Mouse (Mus musculus) CD8-positive naive resting alpha-beta T cell, adult 2 months (primary cell): Measurements from ENCODE around the gene Bpgm.

Source experiments
- DNase-seq, 2 experiments: peaks; one replicate each; pipeline ENCODE4 v3.0.0; 2022; ENCODE audit warnings: low read depth in 2 of 2, low spot score in 2 of 2

Gene Bpgm

DNA sequence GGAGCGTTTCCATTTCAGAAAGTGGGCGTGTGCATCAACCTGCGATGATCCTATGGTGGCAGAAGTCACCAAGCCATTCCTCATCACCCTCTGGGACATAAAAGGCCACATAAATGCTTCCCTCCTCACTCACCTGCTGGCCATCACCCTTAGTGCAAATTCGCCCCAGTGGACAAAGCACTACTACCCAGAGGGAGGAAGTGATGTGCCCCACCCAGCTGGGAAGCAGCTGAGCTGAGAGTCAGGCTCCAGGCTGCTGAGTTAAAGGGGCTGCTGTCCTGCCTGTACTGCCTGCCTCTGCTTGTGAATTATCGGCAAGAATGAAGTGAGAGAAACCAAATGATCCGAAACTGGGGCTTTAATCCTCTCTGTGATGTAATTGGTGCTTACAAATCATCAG, 49.9 kb downstream of the Bpgm start:
- DNase-seq: no peak

DNA sequence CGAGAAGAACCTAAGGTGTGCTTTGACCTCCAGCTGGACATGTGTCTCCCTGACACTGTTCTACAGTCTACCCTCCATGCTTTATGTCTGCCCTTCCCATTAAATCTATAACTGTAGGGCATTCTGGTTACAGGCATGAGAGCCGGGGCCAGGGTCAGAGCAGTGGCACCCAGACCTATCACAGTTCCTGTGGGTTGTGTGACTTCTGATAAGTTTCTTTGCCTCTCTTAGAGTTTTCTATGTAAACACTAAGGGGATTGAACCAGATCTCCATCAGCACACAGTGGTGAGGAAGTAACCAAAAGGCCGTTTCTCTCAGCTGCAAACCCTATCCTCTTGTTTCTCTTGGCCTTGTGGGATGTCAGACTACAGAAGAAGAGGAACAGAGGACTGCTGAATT, 50.4 kb downstream of the Bpgm start:
- no peak for DNase-seq

DNA sequence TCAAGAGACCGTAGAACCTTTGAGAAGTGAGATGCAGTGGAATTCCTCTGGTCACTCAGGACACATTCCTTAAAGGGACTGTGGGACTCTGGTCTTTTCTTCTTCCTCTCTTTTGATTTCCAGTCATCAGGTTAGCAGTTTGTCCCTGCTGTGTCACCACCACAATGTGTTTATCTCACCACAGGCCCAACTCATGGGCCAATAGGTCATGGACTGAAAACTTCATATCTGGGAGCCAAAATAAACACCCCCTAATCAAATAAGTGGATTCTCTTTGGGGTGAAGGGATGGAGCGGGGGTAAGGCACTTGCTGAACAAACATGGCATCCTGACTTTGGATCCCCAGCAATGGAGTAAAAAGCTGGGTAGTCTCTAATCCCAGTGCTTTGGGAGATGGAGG, 52.1 kb downstream of the Bpgm start:
- no peak for DNase-seq

DNA sequence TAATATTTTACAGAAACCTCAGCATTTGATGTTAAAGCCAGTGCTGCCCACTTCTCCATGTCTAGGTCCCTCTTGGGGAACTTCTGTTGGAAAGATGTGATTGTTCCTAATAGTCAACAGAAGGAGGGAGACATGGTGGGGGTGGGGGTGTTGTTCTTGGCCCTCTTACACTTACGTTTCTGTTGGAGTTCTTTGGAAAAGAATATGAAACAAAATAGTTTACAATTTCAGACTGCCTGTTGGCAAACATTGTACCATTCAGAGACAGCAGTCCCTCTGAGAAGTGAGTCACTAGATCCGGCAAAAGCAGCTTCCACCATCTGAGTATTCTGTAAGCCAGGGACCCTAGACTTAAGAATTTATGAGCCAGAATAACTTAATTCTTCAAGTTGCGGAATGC, 54.0 kb downstream of the Bpgm start:
- no peak for DNase-seq

GRCm38 (mm10) chr6:34533055-34533454, 57.0 kb downstream of the Bpgm start:
- no peak for DNase-seq

GRCm38 (mm10) chr6:34533896-34534295, 57.9 kb downstream of the Bpgm start:
- no peak for DNase-seq

GRCm38 (mm10) chr6:34542866-34543265, 66.9 kb downstream of the Bpgm start:
- no peak for DNase-seq

- no peak for DNase-seq
Observed at GRCm38 (mm10) chr6:34543303-34544206, 67.5 kb downstream of the Bpgm start.

GRCm38 (mm10) chr6:34544207-34544602, 68.2 kb downstream of the Bpgm start:
- DNase-seq: no peak

- no peak for DNase-seq
Observed at GRCm38 (mm10) chr6:34545286-34545685, 69.3 kb downstream of the Bpgm start.

DNA sequence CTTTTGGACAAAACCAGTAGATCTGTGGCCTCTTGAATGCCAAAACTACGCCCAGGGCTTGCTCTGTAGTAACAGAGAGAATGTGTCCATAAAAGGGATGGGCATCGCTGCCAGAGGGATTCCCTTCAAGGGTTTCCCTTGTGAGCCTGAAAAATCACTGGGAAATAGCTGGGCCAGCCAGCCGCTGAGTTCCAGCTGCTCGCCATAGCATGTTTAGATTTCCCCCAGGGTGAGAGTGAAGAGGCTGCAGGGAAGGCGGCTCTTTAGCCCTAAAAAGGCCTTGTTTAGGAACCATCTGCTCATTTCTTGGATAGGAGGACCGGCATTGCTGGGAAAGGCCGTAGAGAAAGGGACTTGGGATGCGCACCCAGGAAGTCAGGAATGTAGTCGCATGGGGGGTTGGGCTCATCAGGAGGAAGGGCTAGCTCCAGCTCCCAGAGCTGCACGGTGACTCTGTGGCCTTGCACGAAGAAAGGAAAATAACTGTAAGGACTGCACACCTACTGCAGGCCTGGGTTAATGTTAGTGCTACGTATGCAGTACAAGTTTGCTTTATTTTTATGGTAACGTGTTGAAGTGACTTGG, 72.5 kb downstream of the Bpgm start:
- no peak for DNase-seq

- DNase-seq: peak; percentile 32 to 36
Observed at GRCm38 (mm10) chr6:34549017-34549416, 73.0 kb downstream of the Bpgm start.

GRCm38 (mm10) chr6:34552489-34553157, 76.6 kb downstream of the Bpgm start:
- no peak for DNase-seq

DNA sequence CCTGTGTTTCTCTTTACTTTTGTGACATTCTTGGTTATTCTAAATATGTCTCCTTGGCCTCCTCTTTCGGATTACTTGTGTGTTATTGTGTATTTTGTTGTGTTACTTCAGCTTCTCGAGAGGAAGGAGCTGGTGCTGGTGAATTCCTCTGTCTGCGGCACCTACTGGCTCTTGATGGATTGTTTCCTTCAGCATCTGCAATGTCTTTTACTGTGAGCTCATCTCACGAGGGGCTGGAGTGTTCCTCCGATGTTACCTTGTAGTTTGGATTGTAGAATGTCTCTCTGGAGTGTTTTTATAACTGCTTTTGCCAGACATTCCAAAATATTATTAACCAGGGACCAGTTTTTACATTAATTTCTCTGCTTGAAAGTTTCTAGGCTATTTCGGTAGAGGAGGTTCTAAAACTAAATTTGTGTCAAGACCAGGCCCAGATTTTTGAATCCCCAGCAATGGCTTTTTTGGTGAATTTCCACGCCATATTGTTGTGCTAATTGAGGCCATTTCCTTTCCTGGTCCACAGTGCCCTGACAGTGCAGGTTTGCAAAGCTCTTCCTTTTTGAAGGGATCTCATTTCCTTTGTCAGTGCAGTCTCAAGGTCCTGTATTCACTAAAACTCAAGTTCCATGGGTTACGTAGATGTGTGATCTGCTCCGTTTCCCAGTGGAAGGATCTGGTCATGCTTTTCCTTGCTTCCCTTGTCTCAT, 78.4 kb downstream of the Bpgm start:
- DNase-seq: no peak
